ENCODE assay signal across 10 mouse cellular contexts in genomic region chr11:76268001-76268459, GRCm38 (mm10). TPM values are rescaled to one million over a fixed set of nuclear protein-coding genes. Genes with fewer than 3 reads are reported as not detected.
DNase-seq lines count a peak whose midpoint lies in the region; ATAC-seq and TF ChIP-seq lines count a peak whose summit lies in the region.
"Had no signal": no experiment of that assay in that cellular context is flagged by ENCODE, and none has a peak within 500 bp of the region (broad histone marks: within the 10 kb centered on the region; RNA-seq: fewer than 3 reads in every experiment).

No protein-coding gene starts in this region.

- WGBS in midbrain, embryonic 10.5 days, result 7% methylated on average over 5 of the region's 5 CpGs

- no peak overlapping the region for H3K4me3 ChIP-seq in gastrocnemius, adult 2 months
- peak overlapping the region; percentile 20; the same call in 1 of the 2 replicates for H3K4me3 ChIP-seq in midbrain, embryonic 10.5 days

- ATAC-seq in granulocyte monocyte progenitor cell, adult 5-6 weeks (replicated peaks; ENCODE audit: poor library complexity, severe bottlenecking), result peak; percentile 84

- H3K4me1 ChIP-seq in midbrain, embryonic 10.5 days, result peaks cover 71% of the 10 kb centered on the region

- no peak for DNase-seq in gastrocnemius, adult 2 months
- DNase-seq in gastrocnemius, postnatal 14 days, result no peak
- peak; percentile 61 for DNase-seq in adipocyte (ENCODE audit: low spot score)
- DNase-seq in midbrain, embryonic 10.5 days (ENCODE audit: low spot score), result peak; percentile 51
- no peak for DNase-seq in heart, postnatal 10 days
- no peak for DNase-seq in heart, adult 9 months (ENCODE audit: low spot score in 2 of 2)
- DNase-seq in thymus, postnatal 4 days, result no peak
- DNase-seq: kidney, adult 8-10 months; lung, embryonic 14.5 days had no signal

- H3K27ac ChIP-seq in gastrocnemius, adult 2 months, result peak overlapping the region; percentile 24
- H3K27ac ChIP-seq in midbrain, embryonic 10.5 days (replicated peaks), result peak overlapping the region; percentile 92

- TF ChIP-seq CTCF in gastrocnemius, adult 2 months (IDR thresholded peaks at IDR 0.05), result no peak

- peaks cover 44% of the 10 kb centered on the region for H3K36me3 ChIP-seq in midbrain, embryonic 10.5 days

- intact Hi-C loops in gastrocnemius, adult 2 months (cut with DNase I), result no loop called here
- intact Hi-C loops in gastrocnemius, postnatal 14 days (cut with DNase I; ENCODE audit: low total_unique reads), result loop anchor here (5.0 kb wide), 1 partner anchor 134 kb away; no protein-coding TSS in a partner anchor
- intact Hi-C loops in heart, postnatal 10 days (cut with DNase I), result no loop called here

- no peaks in the 10 kb centered on the region; the same call in 1 of the 2 replicates for H3K27me3 ChIP-seq in midbrain, embryonic 10.5 days (ENCODE audit: low read depth, poor library complexity, severe bottlenecking)

- H3K9me3 ChIP-seq in midbrain, embryonic 10.5 days (replicated peaks), result no peaks in the 10 kb centered on the region

RNA-seq across cellular contexts. Expression of gene Glod4, which starts 24.5 kb away (rescaled TPM):
- 10 to 100 TPM; 21.9 to 24.2 TPM for total RNA-seq in gastrocnemius, adult 2 months (2021)
- total RNA-seq in gastrocnemius, postnatal 14 days (2021), result 10 to 100 TPM; 25.2 to 28.0 TPM
- total RNA-seq in granulocyte monocyte progenitor cell, adult 5-6 weeks (2014; fragmentation: Nextera tagmentation), result 69.2 and 126 TPM in 2 replicates
- 302 and 358 TPM in 2 replicates for total RNA-seq in granulocyte monocyte progenitor cell, adult 5-6 weeks (2017)
- polyA plus RNA-seq in midbrain, embryonic 10.5 days (2016; fragmentation: Nextera tagmentation; extraction: Ambion mirVana), result 130 and 135 TPM in 2 replicates
- 10 to 100 TPM; 51.3 to 53.7 TPM for total RNA-seq in heart, postnatal 10 days (2021)

RNA-seq across cellular contexts. Expression of gene Mrm3, which starts 24.5 kb away (rescaled TPM):
- 10 to 100 TPM; 11.3 to 16.2 TPM for total RNA-seq in gastrocnemius, adult 2 months (2021)
- 10 to 100 TPM; 13.4 to 14.4 TPM for total RNA-seq in gastrocnemius, postnatal 14 days (2021)
- 19.7 and 26.3 TPM in 2 replicates for total RNA-seq in granulocyte monocyte progenitor cell, adult 5-6 weeks (2014; fragmentation: Nextera tagmentation)
- total RNA-seq in granulocyte monocyte progenitor cell, adult 5-6 weeks (2017), result 28.5 and 30.5 TPM in 2 replicates
- 23.4 and 24.5 TPM in 2 replicates for polyA plus RNA-seq in midbrain, embryonic 10.5 days (2016; fragmentation: Nextera tagmentation; extraction: Ambion mirVana)
- total RNA-seq in heart, postnatal 10 days (2021), result 10 to 100 TPM; 17.4 to 19.2 TPM

RNA-seq across cellular contexts. Expression of gene Gemin4, which starts 50.6 kb away (rescaled TPM):
- 1 to 10 TPM; 3.0 to 3.9 TPM for total RNA-seq in gastrocnemius, adult 2 months (2021)
- 1 to 10 TPM; 1.9 to 2.9 TPM for total RNA-seq in gastrocnemius, postnatal 14 days (2021)
- 21.6 and 21.9 TPM in 2 replicates for total RNA-seq in granulocyte monocyte progenitor cell, adult 5-6 weeks (2014; fragmentation: Nextera tagmentation)
- 18.2 and 19.1 TPM in 2 replicates for total RNA-seq in granulocyte monocyte progenitor cell, adult 5-6 weeks (2017)
- 45.4 and 51.3 TPM in 2 replicates for polyA plus RNA-seq in midbrain, embryonic 10.5 days (2016; fragmentation: Nextera tagmentation; extraction: Ambion mirVana)
- total RNA-seq in heart, postnatal 10 days (2021), result 1 to 10 TPM; 3.1 to 5.9 TPM

RNA-seq across cellular contexts. Expression of gene Dbil5, which starts 50.6 kb away (rescaled TPM):
- total RNA-seq in gastrocnemius, adult 2 months (2021), result not detected
- total RNA-seq in gastrocnemius, postnatal 14 days (2021), result under 1 TPM in 1 of 2 experiments, not detected in 1; 0.42 TPM
- total RNA-seq in granulocyte monocyte progenitor cell, adult 5-6 weeks (2014; fragmentation: Nextera tagmentation), result not detected in 2 replicates
- not detected in 2 replicates for total RNA-seq in granulocyte monocyte progenitor cell, adult 5-6 weeks (2017)
- polyA plus RNA-seq in midbrain, embryonic 10.5 days (2016; fragmentation: Nextera tagmentation; extraction: Ambion mirVana), result 0.88 TPM in 1 of 2 replicates, not detected in the other
- under 1 TPM in 1 of 2 experiments, not detected in 1; 0.50 TPM for total RNA-seq in heart, postnatal 10 days (2021)

Comparison
In these comparisons a context has a peak if more than half of its experiments do, and no peak if none do; other contexts are left out.
1. DNase-seq: peak in adipocyte (single experiment) and midbrain, embryonic 10.5 days (single experiment); none in gastrocnemius, adult 2 months (single experiment), gastrocnemius, postnatal 14 days (single experiment), heart, postnatal 10 days (0 of 2), heart, adult 9 months (0 of 2) and thymus, postnatal 4 days (single experiment).